Mouse (Mus musculus) spleen, adult 12 weeks (tissue): ENCODE results near the gene P2ry2.
A peak's percentile ranks its signal among the peaks of the same experiment; 100 is the strongest.

Experiments
- DNase-seq: peaks from one replicate; pipeline ENCODE4 v3.0.0; 2022; ENCODE audit warnings: low spot score

Gene P2ry2

GRCm38 (mm10) chr7:101012541-101012940 lies at the start of gene P2ry2:
Gene P2ry2, minus strand, starts transcription at chr7:101012866.
- DNase-seq = no peak

DNA sequence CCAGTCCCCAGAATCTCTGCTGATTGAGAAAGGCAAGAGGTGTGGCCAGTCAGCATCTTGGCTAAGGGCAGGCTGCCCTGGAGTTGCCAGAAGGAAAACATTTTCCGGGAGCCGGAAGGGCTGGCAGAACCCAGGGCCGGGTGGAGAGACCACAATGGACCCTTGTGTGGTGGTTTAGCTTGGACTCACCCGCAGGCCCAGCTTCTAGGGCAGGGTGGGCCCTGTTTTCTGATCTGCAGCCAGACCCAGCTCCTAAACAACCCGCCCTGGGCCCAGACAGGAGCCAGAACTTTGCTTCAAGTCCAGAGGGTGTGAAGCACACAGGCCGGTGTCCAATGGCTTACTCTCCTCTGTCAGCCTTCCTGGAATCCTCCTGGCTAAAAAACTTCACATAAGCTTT lies 49.6 kb upstream of the P2ry2 start:
- DNase-seq = no peak

DNA sequence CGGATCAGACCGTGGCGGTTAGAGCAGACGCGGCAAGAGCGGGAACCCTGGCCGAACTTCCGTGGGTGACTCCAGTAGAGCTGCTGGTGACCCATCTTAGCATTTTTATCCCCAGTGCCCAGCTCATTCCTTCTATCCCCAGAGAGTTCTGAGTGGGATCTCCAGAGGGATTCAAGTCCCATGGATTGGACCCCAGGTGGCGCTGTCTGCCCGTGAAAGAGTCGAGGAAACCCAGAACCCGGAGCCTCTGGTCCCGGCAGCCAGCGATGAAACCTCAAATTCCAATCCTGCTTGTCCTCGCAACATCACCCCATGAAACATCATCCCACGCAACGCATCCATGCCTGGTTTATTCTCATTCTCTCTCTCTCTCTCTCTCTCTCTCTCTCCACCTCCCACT lies 48.7 kb upstream of the P2ry2 start:
- DNase-seq = peak; percentile 54

GRCm38 (mm10) chr7:101060476-101060875 lies 47.8 kb upstream of the P2ry2 start:
- no peak for DNase-seq

DNA sequence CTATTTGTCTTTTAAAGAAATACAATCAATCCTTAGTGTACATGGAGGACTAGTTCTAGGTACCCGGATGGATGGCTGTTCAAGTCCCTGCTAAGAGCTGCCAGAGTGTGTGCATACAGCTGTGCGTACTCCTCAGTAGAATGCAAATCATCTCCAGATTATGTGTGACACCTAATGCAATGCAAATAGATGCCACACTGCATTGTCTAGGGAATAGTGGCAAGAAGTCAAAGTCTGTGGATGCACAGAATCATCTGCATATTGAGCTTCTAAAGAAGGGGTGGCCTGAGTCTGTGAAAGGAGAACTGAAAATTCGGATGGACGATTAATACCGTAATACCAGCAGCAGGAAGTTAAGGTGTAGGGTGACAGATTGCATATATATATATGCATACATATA lies 46.5 kb upstream of the P2ry2 start:
- no peak for DNase-seq

DNA sequence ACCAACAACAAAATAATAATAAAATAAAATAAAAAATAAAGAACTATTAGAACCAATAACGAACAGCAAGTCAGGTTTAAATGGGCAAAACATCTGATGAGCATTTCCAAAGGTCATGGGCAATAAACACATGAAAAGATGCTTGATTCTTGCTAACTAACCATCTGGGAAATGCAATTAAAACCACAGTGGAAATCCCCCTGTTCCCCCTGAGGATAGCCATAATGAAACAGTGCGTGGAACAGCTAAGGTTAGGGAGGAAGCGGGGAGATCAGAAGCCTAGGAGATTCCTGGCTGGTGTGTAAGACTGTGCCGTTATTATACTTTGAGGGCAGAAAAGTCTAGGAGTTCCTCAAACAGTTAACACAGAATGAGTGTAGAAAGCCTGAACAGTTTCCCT lies 44.6 kb upstream of the P2ry2 start:
- no peak for DNase-seq

DNA sequence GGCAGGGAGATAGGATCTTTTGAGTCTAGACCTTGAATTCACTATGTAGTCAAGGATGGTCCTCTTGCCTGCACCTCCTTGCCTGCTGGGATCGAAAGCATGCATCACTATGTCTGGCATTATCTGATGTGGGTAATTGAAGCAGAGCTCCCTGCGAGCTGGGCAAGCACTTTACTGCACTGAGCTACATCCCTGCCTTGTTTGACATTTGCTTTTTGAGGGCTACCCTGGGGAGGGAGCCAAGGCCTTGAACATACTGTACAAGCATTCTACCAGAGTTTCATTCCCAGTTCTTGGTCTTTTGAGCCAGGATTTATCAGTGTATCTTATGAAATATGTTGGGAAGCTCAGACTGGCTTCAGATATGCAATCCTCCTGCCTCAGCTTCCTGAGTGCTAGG lies 40.5 kb upstream of the P2ry2 start:
- DNase-seq = no peak

DNA sequence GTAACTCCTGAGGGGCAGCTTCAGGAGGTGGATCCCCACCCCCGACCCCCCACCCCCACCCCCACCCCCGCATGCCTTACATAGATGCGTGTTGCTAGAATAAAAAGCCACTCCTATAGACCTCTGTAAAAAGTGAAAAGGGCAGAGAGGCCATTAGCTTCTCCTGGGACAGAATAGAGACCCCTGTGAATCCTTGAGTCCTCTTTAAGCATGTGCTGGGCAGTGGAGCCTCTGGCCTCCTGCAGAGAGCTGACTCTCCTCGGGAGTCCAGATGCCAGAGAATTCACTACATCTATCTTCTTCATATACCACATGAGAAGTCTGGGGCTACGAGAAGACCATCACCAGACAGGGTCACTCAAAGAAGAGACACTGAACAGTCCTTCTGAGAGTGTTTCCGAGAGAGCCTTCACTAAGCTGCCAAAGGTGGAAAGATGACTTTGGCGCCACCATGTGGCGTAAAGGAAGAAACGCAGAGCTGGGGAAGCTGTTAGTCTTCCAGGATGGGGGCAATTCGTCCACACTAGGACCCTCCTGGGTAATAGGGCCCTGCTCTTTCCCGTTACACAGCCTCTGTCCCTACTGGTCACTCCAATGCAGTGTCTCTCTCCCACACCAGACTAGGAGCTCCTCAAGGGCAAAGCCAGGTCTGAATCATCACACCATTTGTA lies 39.0 kb upstream of the P2ry2 start:
- DNase-seq = peak; percentile 24

GRCm38 (mm10) chr7:101050724-101051550 lies 38.3 kb upstream of the P2ry2 start:
- no peak for DNase-seq

DNA sequence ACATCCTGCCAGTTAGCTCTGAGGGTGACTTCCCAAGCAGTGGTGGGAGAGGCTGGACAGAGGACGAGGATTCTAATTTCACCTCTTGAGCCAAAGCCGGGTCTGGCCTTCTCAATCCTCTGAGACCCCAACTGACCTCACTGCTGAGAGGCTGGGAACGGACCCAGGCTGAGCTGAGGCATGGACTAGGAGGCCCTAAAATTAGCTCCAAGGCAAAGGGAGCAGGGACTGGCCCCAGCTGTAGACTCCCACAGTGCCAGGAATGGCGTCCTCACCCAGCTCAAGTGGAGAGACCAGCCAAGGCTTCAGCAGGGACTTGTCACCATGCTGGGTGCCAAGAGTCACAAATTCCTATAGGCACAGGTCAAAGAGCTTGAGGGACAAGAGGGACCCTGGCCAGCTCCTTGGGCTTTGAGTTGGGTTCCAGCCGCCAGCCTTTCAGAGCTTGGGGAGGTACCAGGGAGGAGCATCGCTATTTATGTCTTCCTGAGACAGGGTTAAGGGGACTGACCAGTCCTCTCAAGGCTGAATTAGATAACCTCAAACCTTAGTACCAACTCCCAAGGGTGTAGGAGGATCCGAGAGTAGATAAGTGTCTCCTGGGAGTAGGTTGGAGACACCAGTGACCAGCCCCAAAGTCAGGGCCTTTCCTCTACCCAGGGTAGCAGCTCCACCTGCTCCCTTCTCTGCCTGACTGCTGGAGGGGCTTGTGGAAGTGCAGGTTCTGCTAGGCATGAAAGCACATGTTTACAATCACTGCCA lies 36.8 kb upstream of the P2ry2 start:
- no peak for DNase-seq

GRCm38 (mm10) chr7:101048247-101048646 lies 35.6 kb upstream of the P2ry2 start:
- DNase-seq = no peak

DNA sequence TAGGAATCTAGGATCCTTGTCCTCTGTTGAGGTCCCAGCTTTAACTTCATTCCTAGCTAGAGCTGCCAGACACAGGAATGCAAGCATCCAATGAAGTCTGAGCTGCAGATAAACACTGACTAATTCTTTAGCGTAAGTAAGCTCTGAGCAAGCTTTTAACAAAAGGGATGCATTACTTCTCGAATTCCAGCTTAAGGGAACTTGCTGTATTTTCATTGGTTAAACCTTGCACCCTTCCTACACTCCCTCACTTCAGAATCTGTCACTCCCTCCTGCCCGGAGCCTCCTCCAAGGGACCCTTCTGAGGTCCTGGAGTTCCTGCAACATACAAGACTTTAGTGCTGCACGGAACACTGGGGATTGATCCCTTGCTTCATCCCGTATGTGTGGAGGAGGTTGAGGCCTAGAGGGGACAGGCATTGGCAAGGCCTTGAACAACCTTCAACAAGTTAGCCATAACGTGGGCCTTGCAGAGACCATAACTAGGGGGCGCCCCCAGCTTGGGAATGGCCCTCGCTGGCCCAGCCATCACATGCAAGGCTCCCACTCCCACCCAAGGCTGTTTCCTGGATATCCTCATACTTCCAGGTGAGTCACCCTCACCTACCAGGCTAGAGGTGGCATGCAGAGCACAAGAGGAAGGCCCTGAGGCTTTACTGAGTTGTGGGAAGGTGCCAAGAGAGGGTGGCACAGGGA lies 31.3 kb upstream of the P2ry2 start:
- DNase-seq = no peak

DNA sequence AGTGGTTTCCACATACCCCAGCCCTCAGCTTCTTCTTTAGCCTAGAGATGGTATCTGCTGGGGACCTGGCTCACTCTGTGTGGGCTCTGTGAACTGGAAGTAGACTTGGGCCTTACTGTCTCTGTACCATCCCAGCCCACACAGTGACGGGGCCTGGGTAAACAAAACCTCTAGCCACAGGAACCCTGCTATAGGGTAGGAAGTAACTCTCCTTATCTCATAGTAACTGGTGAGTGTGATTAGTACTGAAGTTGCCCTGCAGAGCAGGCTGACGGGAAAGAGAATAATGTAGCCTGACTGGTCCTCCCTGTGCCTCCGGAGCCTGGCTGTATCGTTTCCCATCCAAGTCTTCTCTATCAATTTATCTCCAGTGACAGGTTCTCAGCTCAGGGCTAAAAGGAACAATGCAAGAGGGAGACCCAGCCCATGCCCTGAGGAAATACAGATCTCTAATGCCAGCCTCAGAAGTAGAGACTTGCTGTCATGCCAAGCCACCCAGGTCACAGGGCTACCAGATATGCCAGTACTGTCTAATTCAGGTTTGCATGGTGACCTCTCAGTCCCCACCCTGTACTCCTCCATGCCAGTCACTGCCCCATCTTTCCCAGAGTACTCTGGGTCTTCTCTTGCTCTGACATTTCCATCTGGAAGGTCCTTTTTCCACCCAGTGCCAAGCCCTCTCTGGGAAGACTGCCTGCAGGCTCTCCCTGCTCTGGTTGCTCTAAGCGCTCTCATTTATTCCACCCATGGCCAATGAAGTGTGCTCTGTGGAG lies 29.5 kb upstream of the P2ry2 start:
- DNase-seq = no peak

GRCm38 (mm10) chr7:101041544-101041943 lies 28.9 kb upstream of the P2ry2 start:
- no peak for DNase-seq

DNA sequence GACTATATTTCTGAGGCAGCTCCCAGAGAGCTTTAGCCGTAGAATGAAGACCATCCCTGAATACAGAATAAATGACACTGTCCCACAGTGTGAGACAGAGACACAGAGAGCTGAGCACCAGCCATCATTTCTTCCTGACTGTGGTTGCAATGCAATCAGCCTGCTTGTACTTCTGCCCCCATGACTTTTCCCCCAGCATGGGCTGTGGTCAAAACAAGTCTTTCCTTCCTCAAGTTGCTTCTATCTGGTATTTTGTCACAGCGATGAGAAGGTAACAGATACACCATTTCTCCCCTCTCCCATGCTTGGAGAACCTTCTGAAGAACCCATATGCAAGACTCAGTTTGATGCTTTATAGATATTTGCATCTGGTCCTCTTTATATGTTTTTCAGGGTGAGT lies 20.7 kb upstream of the P2ry2 start:
- DNase-seq = no peak

- no peak for DNase-seq
Observed at GRCm38 (mm10) chr7:101031234-101031633, 18.6 kb upstream of the P2ry2 start.

DNA sequence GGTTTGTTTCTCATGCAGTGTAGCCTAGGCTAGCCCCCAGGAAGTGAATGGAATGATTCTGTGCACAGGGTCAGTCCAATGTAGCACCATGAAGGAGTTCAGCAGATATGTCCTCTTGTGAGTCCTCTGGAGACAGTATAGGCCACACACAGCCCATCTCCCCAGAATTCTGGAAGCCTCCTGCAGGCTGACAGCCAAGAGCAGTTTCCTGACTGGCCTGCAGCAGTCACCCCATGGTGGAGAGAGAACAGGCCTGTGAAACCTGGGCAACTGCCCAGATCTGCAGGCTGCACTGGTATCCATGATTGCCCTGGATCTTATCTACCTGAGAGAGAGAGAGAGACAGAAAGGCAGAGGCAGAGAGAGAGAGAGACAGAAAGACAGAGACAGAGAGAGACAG lies 18.1 kb upstream of the P2ry2 start:
- DNase-seq = no peak

DNA sequence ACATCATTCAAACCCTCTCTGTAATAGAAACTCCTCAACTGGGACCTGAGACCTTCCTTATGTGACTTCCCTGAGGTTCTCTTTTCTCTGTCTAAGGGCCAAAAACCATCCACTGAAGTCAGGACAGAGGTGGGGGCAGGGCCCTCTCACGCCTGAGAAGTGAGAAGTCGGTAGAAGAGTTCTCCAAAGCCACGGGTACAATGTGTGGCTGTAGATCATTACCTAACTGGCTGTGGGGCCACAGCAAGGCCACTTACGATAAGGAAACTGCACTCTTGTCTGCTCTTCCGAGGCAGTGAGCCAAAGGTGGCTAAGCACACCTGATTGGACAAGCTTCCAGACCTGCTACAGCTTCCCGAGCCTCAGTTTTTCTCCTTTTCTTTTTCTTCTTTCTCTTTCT lies 16.8 kb upstream of the P2ry2 start:
- DNase-seq = no peak

- no peak for DNase-seq
Observed at GRCm38 (mm10) chr7:101028991-101029390, 16.3 kb upstream of the P2ry2 start.

- DNase-seq = no peak
Observed at GRCm38 (mm10) chr7:101028444-101028757, 15.7 kb upstream of the P2ry2 start.

- DNase-seq = no peak
Observed at GRCm38 (mm10) chr7:101027623-101028443, 15.2 kb upstream of the P2ry2 start.
